Mouse (Mus musculus): ENCODE results near the gene Stab2. TPM values are rescaled to one million over a fixed set of nuclear protein-coding genes. Genes with fewer than 3 reads are reported as not detected.

The Stab2 gene
- polyA plus RNA-seq, 1 experiment from 2014 or later: 0.89 TPM

DNA sequence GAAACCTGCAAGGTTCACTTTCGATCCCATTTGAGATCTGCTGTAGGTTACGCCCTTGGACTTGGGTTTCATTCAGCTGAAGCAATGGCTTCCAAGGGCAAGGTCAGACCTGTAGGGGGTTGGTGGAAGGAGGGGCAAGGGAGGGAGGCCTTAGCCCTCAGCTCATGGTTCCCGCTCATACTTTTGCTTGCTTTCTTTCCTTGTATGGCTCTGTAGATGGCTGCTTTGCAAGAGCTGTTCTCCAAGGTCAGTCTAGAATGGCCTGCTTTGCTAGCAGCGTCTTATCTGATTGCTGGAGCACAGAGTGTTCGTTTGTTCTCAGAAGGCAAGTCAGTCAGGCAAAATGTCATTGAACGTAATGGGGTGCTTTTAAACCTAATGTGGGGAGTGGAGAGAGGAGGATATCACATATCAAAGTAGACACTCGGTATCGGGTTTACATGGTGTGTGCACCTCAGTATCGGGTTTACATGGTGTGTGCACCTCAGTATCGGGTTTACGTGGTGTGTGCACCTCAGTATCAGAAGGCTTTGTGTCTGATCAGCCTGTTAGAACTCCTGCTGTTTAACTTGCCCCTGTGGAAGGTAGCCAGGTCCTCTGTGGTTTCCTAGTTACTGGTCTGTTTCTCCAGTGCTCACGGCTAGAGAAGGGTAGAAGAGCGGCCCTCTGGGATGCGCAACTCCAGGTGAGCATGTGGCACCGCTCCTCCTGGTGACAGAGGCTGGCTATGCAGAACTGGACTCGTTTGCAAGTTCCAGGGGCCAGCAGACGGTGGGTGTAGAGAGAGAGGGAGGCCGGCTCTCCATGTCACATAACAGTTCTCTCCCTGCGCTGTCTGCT, 193.3 kb downstream of the Stab2 start:
- Histone ChIP-seq H3K4me2 (ENCODE audit: low read length) (no peak overlapping the region), H3K9ac (ENCODE audit: low read length) (no peak overlapping the region; the same call in 1 of the 2 replicates)
- no peak for ATAC-seq (ENCODE audit: insufficient number of reproducible peaks, insufficient read depth, low FRiP score, low read depth)

DNA sequence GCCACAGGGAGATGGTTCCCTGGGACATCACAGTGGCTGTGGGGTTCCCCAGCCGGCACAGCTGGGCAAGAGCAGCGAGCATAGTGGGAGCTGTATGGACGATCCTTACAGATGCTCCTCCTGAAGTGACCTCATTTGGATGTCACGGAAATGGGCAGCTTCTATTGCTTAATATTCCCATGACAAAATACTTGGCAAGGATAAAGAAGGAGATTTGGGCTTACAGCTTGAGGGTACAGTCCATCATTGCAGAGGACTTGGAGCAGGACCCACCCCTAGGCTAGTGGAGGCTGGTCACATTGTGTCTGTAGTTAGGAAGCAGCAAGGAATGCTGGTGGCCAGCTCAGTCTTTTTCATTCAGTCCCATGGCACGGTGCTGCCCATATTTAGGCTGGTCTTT, 197.2 kb downstream of the Stab2 start:
- no peak for ATAC-seq (ENCODE audit: insufficient number of reproducible peaks, insufficient read depth, low FRiP score, low read depth)
- Histone ChIP-seq H3K36me3 (ENCODE audit: control insufficient read depth, insufficient read depth, low read length) (peaks cover 29% of the 10 kb centered on the region), H3K4me2 (ENCODE audit: low read length) (no peak overlapping the region), H3K4me3 (ENCODE audit: control insufficient read depth in 1 of 2, insufficient read depth in 1 of 2, low read depth in 1 of 2, low read length in 2 of 2) (no peak overlapping the region), H3K9ac (ENCODE audit: low read length) (no peak overlapping the region), H3K27ac (replicated peaks in 1 of 2; ENCODE audit: control insufficient read depth in 1 of 2, insufficient read depth in 1 of 2, low read depth in 2 of 2, low read length in 2 of 2) (no peak overlapping the region), H3K27me3 (ENCODE audit: control insufficient read depth, insufficient read depth, low read length) (no peaks in the 10 kb centered on the region), H3K9me3 (ENCODE audit: control insufficient read depth, low read length) (no peaks in the 10 kb centered on the region), H3K4me1 (ENCODE audit: control insufficient read depth in 2 of 2, insufficient read depth in 2 of 2, low read length in 2 of 2) (peaks cover 17 to 21% of the 10 kb centered on the region in 2 experiments)
- 91% methylated on average over 5 of the region's 5 CpGs for WGBS

More for the DNA sequence above, 193.3 kb downstream of the Stab2 start:
- Histone ChIP-seq H3K4me1 (ENCODE audit: control insufficient read depth in 2 of 2, insufficient read depth in 2 of 2, low read length in 2 of 2) (peaks cover 24 to 33% of the 10 kb centered on the region in 2 experiments), H3K36me3 (ENCODE audit: control insufficient read depth, insufficient read depth, low read length) (peaks cover 25% of the 10 kb centered on the region), H3K27me3 (ENCODE audit: control insufficient read depth, insufficient read depth, low read length) (no peaks in the 10 kb centered on the region), H3K4me3 (ENCODE audit: control insufficient read depth in 1 of 2, insufficient read depth in 1 of 2, low read depth in 1 of 2, low read length in 2 of 2) (no peak overlapping the region), H3K27ac (replicated peaks in 1 of 2; ENCODE audit: control insufficient read depth in 1 of 2, insufficient read depth in 1 of 2, low read depth in 2 of 2, low read length in 2 of 2) (peak overlapping the region; percentile 62 to 69), H3K9me3 (ENCODE audit: control insufficient read depth, low read length) (no peaks in the 10 kb centered on the region)
- WGBS: 62% methylated on average over 19 of the region's 19 CpGs

DNA sequence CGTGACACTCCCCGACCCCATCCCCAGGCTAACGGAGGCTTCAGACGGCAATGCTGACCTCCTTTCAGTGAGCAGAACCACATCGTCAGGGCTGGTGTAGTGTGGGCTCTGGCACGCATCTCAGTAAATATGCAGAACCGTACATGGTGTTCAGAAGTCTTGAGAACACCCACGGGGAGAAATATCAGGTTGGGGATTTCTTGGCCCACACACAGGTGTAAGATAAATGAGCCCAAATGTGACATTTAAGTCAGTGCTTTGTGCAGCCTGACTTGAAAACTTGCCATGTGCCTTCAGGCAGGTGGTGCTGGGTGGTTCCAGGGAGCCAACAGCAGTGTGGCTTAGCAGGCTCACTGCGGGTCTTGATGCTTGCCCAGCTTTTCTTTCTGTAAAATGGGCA, 197.8 kb downstream of the Stab2 start:
- H3K27ac ChIP-seq (replicated peaks in 1 of 2; ENCODE audit: control insufficient read depth in 1 of 2, insufficient read depth in 1 of 2, low read depth in 2 of 2, low read length in 2 of 2): no peak overlapping the region
- ATAC-seq (ENCODE audit: insufficient number of reproducible peaks, insufficient read depth, low FRiP score, low read depth): no peak
- H3K9ac ChIP-seq (ENCODE audit: low read length): no peak overlapping the region
- peaks cover 17 to 18% of the 10 kb centered on the region in 2 experiments for H3K4me1 ChIP-seq (ENCODE audit: control insufficient read depth in 2 of 2, insufficient read depth in 2 of 2, low read length in 2 of 2)
- 90% methylated on average over 9 of the region's 9 CpGs for WGBS
- H3K4me3 ChIP-seq (ENCODE audit: control insufficient read depth in 1 of 2, insufficient read depth in 1 of 2, low read depth in 1 of 2, low read length in 2 of 2): no peak overlapping the region
- no peaks in the 10 kb centered on the region for H3K9me3 ChIP-seq (ENCODE audit: control insufficient read depth, low read length)
- peaks cover 26% of the 10 kb centered on the region for H3K36me3 ChIP-seq (ENCODE audit: control insufficient read depth, insufficient read depth, low read length)
- H3K4me2 ChIP-seq (ENCODE audit: low read length): no peak overlapping the region
- H3K27me3 ChIP-seq (ENCODE audit: control insufficient read depth, insufficient read depth, low read length): no peaks in the 10 kb centered on the region

DNA sequence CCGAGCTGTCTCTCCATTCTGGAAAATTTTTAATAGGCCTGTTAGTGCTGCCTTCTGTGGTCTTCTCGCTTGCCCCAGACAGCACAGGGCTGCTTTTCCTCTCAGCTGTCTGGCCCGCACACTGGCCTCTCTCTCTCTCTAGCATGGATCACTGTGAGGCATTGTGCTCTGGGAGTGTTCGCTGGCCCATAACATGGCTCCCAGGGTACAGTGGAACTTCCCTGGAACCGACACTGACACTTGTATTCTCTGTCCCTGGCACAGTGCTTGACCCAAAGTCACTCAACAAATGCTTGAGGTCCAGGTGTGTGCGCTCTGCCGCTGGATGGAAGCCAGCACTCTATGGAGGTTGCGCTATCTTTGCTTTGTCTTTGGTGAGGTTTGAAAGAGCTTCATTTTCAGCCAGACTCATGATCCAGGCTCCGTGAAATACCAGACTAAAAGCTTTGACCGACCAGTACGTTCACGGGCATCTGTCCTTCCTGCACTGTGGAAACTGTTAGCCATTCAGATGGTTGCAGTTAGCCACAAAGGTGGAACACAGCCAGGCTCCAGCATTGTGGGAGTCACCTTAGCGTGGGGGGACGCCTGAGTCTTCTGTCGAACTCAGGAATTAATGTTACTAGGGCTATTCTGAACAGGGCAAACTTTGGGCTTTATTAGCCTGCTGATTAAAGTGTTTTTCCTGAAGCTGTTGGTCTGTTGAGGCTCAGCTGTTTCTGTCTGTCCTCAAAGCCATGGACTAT, 199.6 kb downstream of the Stab2 start:
- Histone ChIP-seq H3K9ac (ENCODE audit: low read length) (no peak overlapping the region), H3K36me3 (ENCODE audit: control insufficient read depth, insufficient read depth, low read length) (peaks cover 26% of the 10 kb centered on the region), H3K4me3 (ENCODE audit: control insufficient read depth in 1 of 2, insufficient read depth in 1 of 2, low read depth in 1 of 2, low read length in 2 of 2) (no peak overlapping the region), H3K4me2 (ENCODE audit: low read length) (no peak overlapping the region), H3K27ac (replicated peaks in 1 of 2; ENCODE audit: control insufficient read depth in 1 of 2, insufficient read depth in 1 of 2, low read depth in 2 of 2, low read length in 2 of 2) (no peak overlapping the region; a peak in 1 of 4 replicates), H3K9me3 (ENCODE audit: control insufficient read depth, low read length) (no peaks in the 10 kb centered on the region), H3K27me3 (ENCODE audit: control insufficient read depth, insufficient read depth, low read length) (no peaks in the 10 kb centered on the region), H3K4me1 (ENCODE audit: control insufficient read depth in 2 of 2, insufficient read depth in 2 of 2, low read length in 2 of 2) (peaks cover 2 to 5% of the 10 kb centered on the region in 2 experiments; a peak in 3 of 4 replicates)
- 83% methylated on average over 15 of the region's 15 CpGs for WGBS
- ATAC-seq (ENCODE audit: insufficient number of reproducible peaks, insufficient read depth, low FRiP score, low read depth): no peak

DNA sequence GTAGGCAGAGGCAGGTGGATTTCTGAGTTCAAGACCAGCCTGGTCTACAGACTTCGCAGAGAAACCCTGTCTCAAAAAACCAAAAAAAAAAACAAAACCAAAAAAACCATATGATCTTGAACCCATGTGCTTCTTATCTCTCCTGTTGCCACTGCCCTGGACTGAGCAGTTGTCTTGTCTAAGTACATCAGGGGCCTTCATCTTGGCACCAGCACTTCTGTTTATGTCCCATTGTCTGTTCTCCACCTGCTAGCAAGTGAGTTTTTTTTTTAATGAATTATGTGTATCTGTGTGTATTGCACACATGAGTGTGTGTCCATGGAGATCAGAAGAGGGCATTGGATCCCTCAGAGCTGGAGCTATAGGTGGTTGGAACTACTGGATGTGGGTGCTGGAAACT, 200.5 kb downstream of the Stab2 start:
- Histone ChIP-seq H3K36me3 (ENCODE audit: control insufficient read depth, insufficient read depth, low read length) (peaks cover 19% of the 10 kb centered on the region), H3K9ac (ENCODE audit: low read length) (no peak overlapping the region), H3K4me2 (ENCODE audit: low read length) (no peak overlapping the region), H3K27ac (replicated peaks in 1 of 2; ENCODE audit: control insufficient read depth in 1 of 2, insufficient read depth in 1 of 2, low read depth in 2 of 2, low read length in 2 of 2) (no peak overlapping the region), H3K9me3 (ENCODE audit: control insufficient read depth, low read length) (no peaks in the 10 kb centered on the region), H3K27me3 (ENCODE audit: control insufficient read depth, insufficient read depth, low read length) (no peaks in the 10 kb centered on the region), H3K4me3 (ENCODE audit: control insufficient read depth in 1 of 2, insufficient read depth in 1 of 2, low read depth in 1 of 2, low read length in 2 of 2) (no peak overlapping the region), H3K4me1 (ENCODE audit: control insufficient read depth in 2 of 2, insufficient read depth in 2 of 2, low read length in 2 of 2) (peaks cover 2 to 5% of the 10 kb centered on the region in 2 experiments; a peak in 3 of 4 replicates)
- 95% methylated on average over 1 of the region's 1 CpGs for WGBS
- no peak for ATAC-seq (ENCODE audit: insufficient number of reproducible peaks, insufficient read depth, low FRiP score, low read depth)

DNA sequence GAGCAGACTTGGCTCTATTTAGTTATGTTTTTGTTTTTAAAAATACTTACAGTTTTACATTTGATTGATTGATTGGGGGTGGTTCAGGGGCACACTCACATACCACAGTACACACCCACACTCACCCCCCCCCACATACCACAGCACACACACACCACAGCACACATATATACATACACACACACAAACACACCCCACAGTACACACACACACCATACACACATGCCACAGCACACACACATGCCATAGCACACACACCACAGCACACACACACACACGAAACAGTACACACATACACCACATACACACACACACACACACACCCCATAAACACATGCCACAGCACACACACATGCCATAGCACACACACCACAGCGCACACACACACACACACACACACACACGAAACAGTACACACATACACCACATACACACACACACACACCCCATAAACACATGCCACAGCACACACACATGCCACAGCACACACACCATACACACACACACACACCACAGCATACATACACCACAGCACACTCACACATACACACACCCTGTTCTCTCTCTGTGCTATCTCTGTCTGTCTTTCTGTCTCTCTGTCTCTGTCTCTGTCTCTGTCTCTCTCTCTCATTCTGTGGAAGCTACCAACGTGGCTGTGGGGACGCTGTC, 211.6 kb downstream of the Stab2 start:
- H3K27ac ChIP-seq (replicated peaks in 1 of 2; ENCODE audit: control insufficient read depth in 1 of 2, insufficient read depth in 1 of 2, low read depth in 2 of 2, low read length in 2 of 2): no peak overlapping the region
- H3K4me1 ChIP-seq (ENCODE audit: control insufficient read depth in 2 of 2, insufficient read depth in 2 of 2, low read length in 2 of 2): peaks cover 22 to 42% of the 10 kb centered on the region in 2 experiments
- H3K9ac ChIP-seq (ENCODE audit: low read length): no peak overlapping the region
- no peaks in the 10 kb centered on the region for H3K9me3 ChIP-seq (ENCODE audit: control insufficient read depth, low read length)
- ATAC-seq (ENCODE audit: insufficient number of reproducible peaks, insufficient read depth, low FRiP score, low read depth): no peak
- 90% methylated on average over 5 of the region's 5 CpGs for WGBS
- H3K36me3 ChIP-seq (ENCODE audit: control insufficient read depth, insufficient read depth, low read length): no peaks in the 10 kb centered on the region
- no peaks in the 10 kb centered on the region for H3K27me3 ChIP-seq (ENCODE audit: control insufficient read depth, insufficient read depth, low read length)
- no peak overlapping the region for H3K4me3 ChIP-seq (ENCODE audit: control insufficient read depth in 1 of 2, insufficient read depth in 1 of 2, low read depth in 1 of 2, low read length in 2 of 2)
- no peak overlapping the region for H3K4me2 ChIP-seq (ENCODE audit: low read length)

DNA sequence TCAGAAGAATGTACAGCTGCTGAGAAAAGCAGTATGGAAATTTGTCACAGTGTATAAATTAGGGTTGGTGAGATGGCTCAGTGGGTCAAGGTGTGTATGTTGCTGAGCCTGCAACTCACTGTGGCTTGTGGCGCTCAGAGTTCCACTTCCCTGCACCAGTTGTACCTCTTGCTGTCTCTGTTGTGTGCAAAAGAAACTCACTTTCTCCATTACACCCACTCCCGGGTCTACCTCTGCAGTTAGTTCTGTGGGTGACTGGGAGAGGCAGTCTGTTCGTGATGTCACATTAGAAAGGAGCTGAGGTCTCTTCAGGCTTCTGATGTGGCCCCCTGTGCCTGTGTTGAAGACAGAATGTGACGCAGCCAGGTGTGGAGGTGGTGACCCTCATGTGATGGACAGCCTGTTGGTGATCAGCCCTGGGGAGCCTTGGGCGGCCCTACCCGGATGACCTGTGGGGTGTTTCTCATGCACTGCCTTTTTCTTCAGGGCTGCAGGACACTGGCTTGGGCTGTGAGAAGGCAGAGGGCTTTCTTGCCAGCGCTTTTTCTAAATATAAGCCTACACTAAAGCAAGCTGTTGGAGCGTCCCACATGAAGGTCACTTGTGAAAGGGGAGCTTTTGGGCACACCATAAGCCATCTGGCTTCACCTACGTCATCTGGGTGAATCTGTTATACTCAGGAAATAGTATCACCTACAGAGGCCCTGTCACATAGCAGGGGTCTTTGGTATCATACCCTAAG, 212.9 kb downstream of the Stab2 start:
- H3K36me3 ChIP-seq (ENCODE audit: control insufficient read depth, insufficient read depth, low read length): no peaks in the 10 kb centered on the region
- peaks cover 22 to 44% of the 10 kb centered on the region in 2 experiments for H3K4me1 ChIP-seq (ENCODE audit: control insufficient read depth in 2 of 2, insufficient read depth in 2 of 2, low read length in 2 of 2)
- 0 out of 2 replicates have a peak, but pooled peaks have one; percentile 39 for ATAC-seq (ENCODE audit: insufficient number of reproducible peaks, insufficient read depth, low FRiP score, low read depth)
- no peaks in the 10 kb centered on the region for H3K27me3 ChIP-seq (ENCODE audit: control insufficient read depth, insufficient read depth, low read length)
- H3K9ac ChIP-seq (ENCODE audit: low read length): peak overlapping the region; percentile 34; the same call in 1 of the 2 replicates
- no peaks in the 10 kb centered on the region for H3K9me3 ChIP-seq (ENCODE audit: control insufficient read depth, low read length)
- peak overlapping the region; percentile 30 to 78 for H3K27ac ChIP-seq (replicated peaks in 1 of 2; ENCODE audit: control insufficient read depth in 1 of 2, insufficient read depth in 1 of 2, low read depth in 2 of 2, low read length in 2 of 2)
- WGBS: 61% methylated on average over 9 of the region's 9 CpGs
- H3K4me2 ChIP-seq (ENCODE audit: low read length): no peak overlapping the region
- H3K4me3 ChIP-seq (ENCODE audit: control insufficient read depth in 1 of 2, insufficient read depth in 1 of 2, low read depth in 1 of 2, low read length in 2 of 2): no peak overlapping the region
